Mouse (Mus musculus): ENCODE results near the gene Pea15a. TPM values are rescaled to one million over a fixed set of nuclear protein-coding genes. Genes with fewer than 3 reads are reported as not detected.

The Pea15a gene
- polyA plus RNA-seq, 1 experiment from 2014 or later: 350 TPM

- Histone ChIP-seq H3K27ac (replicated peaks) (no peak overlapping the region), H3K36me3 (peaks cover 18% of the 10 kb centered on the region), H3K27me3 (no peaks in the 10 kb centered on the region), H3K9me3 (no peaks in the 10 kb centered on the region), H3K4me3 (no peak overlapping the region), H3K9ac (replicated peaks) (no peak overlapping the region), H3K4me1 (no peaks in the 10 kb centered on the region; the same call in 1 of the 2 replicates), H3K4me2 (replicated peaks) (no peak overlapping the region)
- WGBS: 93% methylated on average over 1 of the region's 1 CpGs
- ATAC-seq (ENCODE audit: low FRiP score, low read depth): no peak; the same call in 1 of the 2 replicates
Observed at GRCm38 (mm10) chr1:172162009-172162408, 44.6 kb downstream of the Pea15a start.

- H3K27me3 ChIP-seq: no peaks in the 10 kb centered on the region
- peaks cover 17% of the 10 kb centered on the region for H3K36me3 ChIP-seq
- no peak overlapping the region for H3K9ac ChIP-seq (replicated peaks)
- no peaks in the 10 kb centered on the region; the same call in 1 of the 2 replicates for H3K4me1 ChIP-seq
- no peak for ATAC-seq (ENCODE audit: low FRiP score, low read depth)
- no peaks in the 10 kb centered on the region for H3K9me3 ChIP-seq
- no peak overlapping the region for H3K27ac ChIP-seq (replicated peaks)
- H3K4me3 ChIP-seq: no peak overlapping the region
- H3K4me2 ChIP-seq (replicated peaks): no peak overlapping the region
Observed at GRCm38 (mm10) chr1:172160508-172160907, 46.1 kb downstream of the Pea15a start.

- Histone ChIP-seq H3K27me3 (no peaks in the 10 kb centered on the region), H3K9me3 (no peaks in the 10 kb centered on the region), H3K27ac (replicated peaks) (no peak overlapping the region), H3K4me1 (no peaks in the 10 kb centered on the region; the same call in 1 of the 2 replicates), H3K9ac (replicated peaks) (no peak overlapping the region), H3K36me3 (peaks cover 22% of the 10 kb centered on the region), H3K4me2 (replicated peaks) (no peak overlapping the region), H3K4me3 (no peak overlapping the region)
- ATAC-seq (ENCODE audit: low FRiP score, low read depth): no peak
- WGBS: 74% methylated on average over 4 of the region's 4 CpGs
Observed at GRCm38 (mm10) chr1:172159970-172160369, 46.6 kb downstream of the Pea15a start.

- H3K9ac ChIP-seq (replicated peaks): no peak overlapping the region
- peaks cover 57% of the 10 kb centered on the region for H3K36me3 ChIP-seq
- 96% methylated on average over 3 of the region's 3 CpGs for WGBS
- H3K27ac ChIP-seq (replicated peaks): no peak overlapping the region
- ATAC-seq (ENCODE audit: low FRiP score, low read depth): no peak
- no peaks in the 10 kb centered on the region for H3K4me1 ChIP-seq
- no peak overlapping the region for H3K4me3 ChIP-seq
- H3K9me3 ChIP-seq: no peaks in the 10 kb centered on the region
- H3K4me2 ChIP-seq (replicated peaks): no peak overlapping the region
- H3K27me3 ChIP-seq: no peaks in the 10 kb centered on the region
Observed at GRCm38 (mm10) chr1:172155518-172155917, 51.1 kb downstream of the Pea15a start.

- no peak for ATAC-seq (ENCODE audit: low FRiP score, low read depth)
- Histone ChIP-seq H3K27me3 (no peaks in the 10 kb centered on the region), H3K9me3 (no peaks in the 10 kb centered on the region), H3K36me3 (peaks cover 64% of the 10 kb centered on the region), H3K4me3 (no peak overlapping the region), H3K4me2 (replicated peaks) (no peak overlapping the region), H3K4me1 (peaks cover 7% of the 10 kb centered on the region), H3K27ac (replicated peaks) (no peak overlapping the region), H3K9ac (replicated peaks) (no peak overlapping the region)
- WGBS: 93% methylated on average over 3 of the region's 3 CpGs
Observed at GRCm38 (mm10) chr1:172154536-172154935, 52.1 kb downstream of the Pea15a start.

- peak overlapping the region; percentile 92 for H3K27ac ChIP-seq (replicated peaks)
- no peaks in the 10 kb centered on the region for H3K27me3 ChIP-seq
- ATAC-seq (ENCODE audit: low FRiP score, low read depth): no peak
- WGBS: 17% methylated on average over 19 of the region's 19 CpGs
- H3K4me3 ChIP-seq: peak overlapping the region; percentile 92
- H3K9me3 ChIP-seq: no peaks in the 10 kb centered on the region
- peaks cover 18% of the 10 kb centered on the region for H3K4me1 ChIP-seq
- peak overlapping the region; percentile 96 for H3K9ac ChIP-seq (replicated peaks)
- H3K4me2 ChIP-seq (replicated peaks): peak overlapping the region; percentile 66
- H3K36me3 ChIP-seq: peaks cover 35% of the 10 kb centered on the region
Observed at GRCm38 (mm10) chr1:172148955-172149815, 57.4 kb downstream of the Pea15a start.

- Histone ChIP-seq H3K4me1 (peaks cover 18% of the 10 kb centered on the region), H3K27ac (replicated peaks) (peak overlapping the region; percentile 92), H3K4me2 (replicated peaks) (peak overlapping the region; percentile 66), H3K27me3 (no peaks in the 10 kb centered on the region), H3K9ac (replicated peaks) (peak overlapping the region; percentile 96), H3K36me3 (peaks cover 28% of the 10 kb centered on the region), H3K4me3 (peak overlapping the region; percentile 92), H3K9me3 (no peaks in the 10 kb centered on the region)
- under 1% methylated on average over 34 of the region's 40 CpGs for WGBS
- ATAC-seq (ENCODE audit: low FRiP score, low read depth): peak; percentile 71
Observed at GRCm38 (mm10) chr1:172148279-172148954, 58.2 kb downstream of the Pea15a start.

- Histone ChIP-seq H3K27me3 (no peaks in the 10 kb centered on the region), H3K9me3 (no peaks in the 10 kb centered on the region), H3K4me2 (replicated peaks) (peak within 1 kb of the TSS; percentile 66), H3K9ac (replicated peaks) (peak within 1 kb of the TSS; percentile 96), H3K4me1 (peaks cover 18% of the 10 kb centered on the region), H3K27ac (replicated peaks) (peak within 1 kb of the TSS; percentile 92), H3K4me3 (peak within 1 kb of the TSS; percentile 92), H3K36me3 (peaks cover 23% of the 10 kb centered on the region)
- ATAC-seq (ENCODE audit: low FRiP score, low read depth): peak; percentile 99
- WGBS: 0% methylated on average over 42 of the region's 42 CpGs
Observed at GRCm38 (mm10) chr1:172147835-172148278, 58.7 kb downstream of the Pea15a start, which contains the start of gene Dcaf8. Gene Dcaf8 (plus strand): TSS chr1:172148084.

Other genes starting within 250 kb of the Pea15a start
- gene Vangl2, start 178.4 kb downstream of the Pea15a start, polyA plus RNA-seq (2016; fragmentation: Nextera tagmentation; extraction: Ambion mirVana): 56.9 and 60.9 TPM in 2 replicates
- gene Nhlh1, start 149.2 kb downstream of the Pea15a start, polyA plus RNA-seq (2016; fragmentation: Nextera tagmentation; extraction: Ambion mirVana): 11.1 and 11.5 TPM in 2 replicates
- 219 and 220 TPM in 2 replicates for gene Copa, start 124.3 kb downstream of the Pea15a start, polyA plus RNA-seq (2016; fragmentation: Nextera tagmentation; extraction: Ambion mirVana)
- gene Ncstn, start 124.0 kb downstream of the Pea15a start, polyA plus RNA-seq (2016; fragmentation: Nextera tagmentation; extraction: Ambion mirVana): 123 and 128 TPM in 2 replicates
- gene Pex19, start 80.0 kb downstream of the Pea15a start, polyA plus RNA-seq (2016; fragmentation: Nextera tagmentation; extraction: Ambion mirVana): 168 and 185 TPM in 2 replicates
- gene Dcaf8, start 58.7 kb downstream of the Pea15a start, polyA plus RNA-seq (2016; fragmentation: Nextera tagmentation; extraction: Ambion mirVana): 130 and 133 TPM in 2 replicates
- gene Casq1, start 13.1 kb upstream of the Pea15a start, polyA plus RNA-seq (2016; fragmentation: Nextera tagmentation; extraction: Ambion mirVana): 1.9 and 2.1 TPM in 2 replicates
- gene Atp1a4, start 51.6 kb upstream of the Pea15a start, polyA plus RNA-seq (2016; fragmentation: Nextera tagmentation; extraction: Ambion mirVana): not detected in 2 replicates
- 103 and 106 TPM in 2 replicates for gene Igsf8, start 54.8 kb upstream of the Pea15a start, polyA plus RNA-seq (2016; fragmentation: Nextera tagmentation; extraction: Ambion mirVana)
- 12.8 and 13.2 TPM in 2 replicates for gene Atp1a2, start 91.3 kb upstream of the Pea15a start, polyA plus RNA-seq (2016; fragmentation: Nextera tagmentation; extraction: Ambion mirVana)
- 1.7 and 2.7 TPM in 2 replicates for gene Kcnj9, start 122.5 kb upstream of the Pea15a start, polyA plus RNA-seq (2016; fragmentation: Nextera tagmentation; extraction: Ambion mirVana)
- gene Kcnj10, start 134.4 kb upstream of the Pea15a start, polyA plus RNA-seq (2016; fragmentation: Nextera tagmentation; extraction: Ambion mirVana): 0.64 and 0.85 TPM in 2 replicates
- gene Pigm, start 169.7 kb upstream of the Pea15a start, polyA plus RNA-seq (2016; fragmentation: Nextera tagmentation; extraction: Ambion mirVana): 10.7 and 11.4 TPM in 2 replicates